Mouse (Mus musculus) heart, embryonic 16.5 days (tissue): ENCODE measurements around the gene Heatr1. TPM values are rescaled to one million over a fixed set of nuclear protein-coding genes. Genes with fewer than 3 reads are reported as not detected.
A peak's percentile ranks its signal among the peaks of the same experiment; 100 is the strongest.

ENCODE experiments used
- ATAC-seq: fragments of 200-750 bp; cut with Nextera tagmentation; replicated peaks from 2 replicates; pipeline ENCODE4 v1.8.0; 2017; ENCODE audit warnings: moderate number of reproducible peaks; ENCODE audit not compliant: insufficient read depth, low FRiP score; ENCODE audit errors: extremely low read depth
- H3K27ac ChIP-seq: fragments of 300-500 bp; sonication (generic); 2 replicates; pipeline ENCODE4 v1.5.1; 2014; ENCODE audit warnings: mild to moderate bottlenecking, low read length, control low read depth, moderate library complexity
- H3K27me3 ChIP-seq: fragments of 300-500 bp; sonication (generic); 2 replicates; pipeline ENCODE4 v1.6.1; 2014; ENCODE audit warnings: low read length, mixed read lengths; ENCODE audit not compliant: control insufficient read depth, insufficient read depth
- H3K36me3 ChIP-seq: fragments of 300-500 bp; sonication (generic); 2 replicates; pipeline ENCODE4 v1.6.1; 2014; ENCODE audit not compliant: control insufficient read depth, insufficient read depth
- H3K4me1 ChIP-seq: fragments of 300-500 bp; sonication (generic); 2 replicates; pipeline ENCODE4 v1.6.1; 2014; ENCODE audit warnings: low read length, mixed read lengths; ENCODE audit not compliant: control insufficient read depth, insufficient read depth
- H3K4me2 ChIP-seq: fragments of 300-500 bp; sonication (generic); 2 replicates; pipeline ENCODE4 v1.6.1; 2014; ENCODE audit warnings: low read depth, mild to moderate bottlenecking, control low read depth, low read length
- H3K4me3 ChIP-seq: fragments of 300-500 bp; sonication (generic); 2 replicates; pipeline ENCODE4 v1.5.1; 2014; ENCODE audit warnings: mild to moderate bottlenecking, control low read depth, low read length
- H3K9ac ChIP-seq: fragments of 300-500 bp; sonication (generic); 2 replicates; pipeline ENCODE4 v1.6.1; 2014; ENCODE audit warnings: low read length, control low read depth
- H3K9me3 ChIP-seq: fragments of 300-500 bp; sonication (generic); replicated peaks from 2 replicates; pipeline ENCODE4 v1.6.1; 2016; ENCODE audit warnings: low read length; ENCODE audit not compliant: control insufficient read depth
- WGBS: fragments of 180-500 bp; shearing (Covaris S2); extraction: QIAGEN DNeasy Blood & Tissue Kit; methylation state at CpG from one replicate; pipeline ENCODE4 v1.1.7; 2014; 5-methylcytosine and 5-hydroxymethylcytosine counted together
- polyA plus RNA-seq: library from polyadenylated mRNA; unstranded; fragments of >200 nt; fragmentation: Nextera tagmentation; extraction: Ambion mirVana; gene quantifications from 2 replicates; pipeline ENCODE4 v1.2.1, GENCODE M21; 2015

The Heatr1 gene
- polyA plus RNA-seq, 1 experiment from 2014 or later, result 8.6 TPM

- Histone ChIP-seq H3K4me3 (no peak overlapping the region), H3K4me1 (peaks cover 14% of the 10 kb centered on the region), H3K4me2 (no peak overlapping the region), H3K27ac (no peak overlapping the region), H3K36me3 (no peaks in the 10 kb centered on the region), H3K27me3 (no peaks in the 10 kb centered on the region), H3K9me3 (peaks cover 4% of the 10 kb centered on the region; the same call in 1 of the 2 replicates), H3K9ac (no peak overlapping the region)
- no peak for ATAC-seq
- 31% methylated on average over 3 of the region's 3 CpGs for WGBS
These were observed 22.1 kb upstream of the Heatr1 start for GRCm38 (mm10) chr13:12372755-12373154.

- H3K4me2 ChIP-seq, result no peak overlapping the region
- WGBS, result 59% methylated on average over 1 of the region's 1 CpGs
- H3K27me3 ChIP-seq, result no peaks in the 10 kb centered on the region
- H3K4me1 ChIP-seq, result no peaks in the 10 kb centered on the region
- no peak for ATAC-seq
- peaks cover 4% of the 10 kb centered on the region; the same call in 1 of the 2 replicates for H3K9me3 ChIP-seq
- no peaks in the 10 kb centered on the region for H3K36me3 ChIP-seq
- no peak overlapping the region for H3K4me3 ChIP-seq
- no peak overlapping the region for H3K27ac ChIP-seq
- no peak overlapping the region for H3K9ac ChIP-seq
These were observed 18.0 kb upstream of the Heatr1 start for GRCm38 (mm10) chr13:12376778-12377177.

GRCm38 (mm10) chr13:12384796-12385195, 10.0 kb upstream of the Heatr1 start:
- Histone ChIP-seq H3K27me3 (no peaks in the 10 kb centered on the region), H3K4me3 (no peak overlapping the region), H3K27ac (peak overlapping the region; percentile 80), H3K4me1 (peaks cover 4% of the 10 kb centered on the region), H3K9me3 (peaks cover 6% of the 10 kb centered on the region), H3K4me2 (peak overlapping the region; percentile 8; the same call in 1 of the 2 replicates), H3K9ac (peak overlapping the region; percentile 25; the same call in 1 of the 2 replicates), H3K36me3 (no peaks in the 10 kb centered on the region)
- 0 out of 2 replicates have a peak, but pooled peaks have one; percentile 23 for ATAC-seq

GRCm38 (mm10) chr13:12386286-12386685, 8.5 kb upstream of the Heatr1 start:
- H3K27ac ChIP-seq, result no peak overlapping the region
- no peaks in the 10 kb centered on the region for H3K27me3 ChIP-seq
- peaks cover 4% of the 10 kb centered on the region for H3K4me1 ChIP-seq
- peaks cover 6% of the 10 kb centered on the region for H3K9me3 ChIP-seq
- no peak overlapping the region for H3K4me3 ChIP-seq
- no peak for ATAC-seq
- H3K36me3 ChIP-seq, result no peaks in the 10 kb centered on the region
- H3K4me2 ChIP-seq, result no peak overlapping the region
- no peak overlapping the region for H3K9ac ChIP-seq

GRCm38 (mm10) chr13:12395571-12395970, 744 bp downstream of the Heatr1 start:
- H3K27me3 ChIP-seq, result no peaks in the 10 kb centered on the region
- H3K36me3 ChIP-seq, result no peaks in the 10 kb centered on the region; the same call in 1 of the 2 replicates
- ATAC-seq, result 0 out of 2 replicates have a peak, but pooled peaks have one; percentile 0
- H3K27ac ChIP-seq, result peak overlapping the region; percentile 29; the same call in 1 of the 2 replicates
- peak overlapping the region; percentile 100 for H3K4me2 ChIP-seq
- WGBS, result under 1% methylated on average over 23 of the region's 23 CpGs
- peak overlapping the region; percentile 79 for H3K9ac ChIP-seq
- no peaks in the 10 kb centered on the region for H3K9me3 ChIP-seq
- peak overlapping the region; percentile 100 for H3K4me3 ChIP-seq
- H3K4me1 ChIP-seq, result peaks cover 9% of the 10 kb centered on the region

GRCm38 (mm10) chr13:12408343-12409066, 13.7 kb downstream of the Heatr1 start:
- whole genome bisulfite sequencing, result 92% methylated on average over 9 of the region's 9 CpGs
- peaks cover 25% of the 10 kb centered on the region for H3K36me3 ChIP-seq
- no peak overlapping the region for H3K27ac ChIP-seq

GRCm38 (mm10) chr13:12412016-12412415, 17.2 kb downstream of the Heatr1 start:
- H3K9me3 ChIP-seq, result no peaks in the 10 kb centered on the region
- peaks cover 31% of the 10 kb centered on the region for H3K36me3 ChIP-seq
- no peaks in the 10 kb centered on the region for H3K4me1 ChIP-seq
- peak; percentile 60; the same call in 1 of the 2 replicates for ATAC-seq
- no peak overlapping the region for H3K4me3 ChIP-seq
- no peak overlapping the region for H3K9ac ChIP-seq
- H3K27me3 ChIP-seq, result no peaks in the 10 kb centered on the region
- 66% methylated on average over 8 of the region's 8 CpGs for WGBS
- H3K27ac ChIP-seq, result no peak overlapping the region
- no peak overlapping the region for H3K4me2 ChIP-seq

More at GRCm38 (mm10) chr13:12408343-12409066, 13.7 kb downstream of the Heatr1 start:
- ATAC-seq, result no peak
- no peaks in the 10 kb centered on the region for H3K4me1 ChIP-seq
- H3K4me2 ChIP-seq, result no peak overlapping the region
- no peak overlapping the region for H3K4me3 ChIP-seq
- H3K9ac ChIP-seq, result no peak overlapping the region
- H3K27me3 ChIP-seq, result no peaks in the 10 kb centered on the region
- no peaks in the 10 kb centered on the region for H3K9me3 ChIP-seq

- no peak overlapping the region for H3K4me3 ChIP-seq
- 92% methylated on average over 9 of the region's 9 CpGs for WGBS
These were observed 25.8 kb downstream of the Heatr1 start for GRCm38 (mm10) chr13:12420596-12420995.

GRCm38 (mm10) chr13:12428556-12428955, 33.7 kb downstream of the Heatr1 start:
- Histone ChIP-seq H3K27ac (no peak overlapping the region), H3K9ac (no peak overlapping the region), H3K9me3 (no peaks in the 10 kb centered on the region), H3K27me3 (no peaks in the 10 kb centered on the region), H3K4me2 (no peak overlapping the region), H3K4me3 (no peak overlapping the region), H3K4me1 (no peaks in the 10 kb centered on the region), H3K36me3 (peaks cover 64% of the 10 kb centered on the region)
- 93% methylated on average over 13 of the region's 13 CpGs for WGBS
- ATAC-seq, result no peak

More at GRCm38 (mm10) chr13:12420596-12420995, 25.8 kb downstream of the Heatr1 start:
- Histone ChIP-seq H3K4me1 (no peaks in the 10 kb centered on the region), H3K27ac (no peak overlapping the region), H3K9ac (no peak overlapping the region), H3K9me3 (no peaks in the 10 kb centered on the region), H3K4me2 (no peak overlapping the region), H3K27me3 (no peaks in the 10 kb centered on the region), H3K36me3 (peaks cover 47% of the 10 kb centered on the region)
- no peak for ATAC-seq
